Mouse (Mus musculus) G1E (cell line): Measurements from ENCODE around the gene U2surp.

Source experiments
- CTCF ChIP-seq: IDR thresholded peaks from 2 replicates; pipeline ENCODE4 v1.5.1; 2012; ENCODE audit warnings: low read depth, low read length, inconsistent platforms, mixed read lengths
- GATA1 ChIP-seq: IDR thresholded peaks from 2 replicates; pipeline ENCODE4 v1.6.1; 2012; ENCODE audit warnings: borderline replicate concordance, low read length, inconsistent platforms, mixed read lengths
- GATA2 ChIP-seq: IDR thresholded peaks from 2 replicates; pipeline ENCODE4 v1.6.1; 2012; ENCODE audit warnings: low read depth, low read length, inconsistent platforms, borderline replicate concordance
- POLR2AphosphoS5 ChIP-seq: IDR thresholded peaks from 2 replicates; pipeline ENCODE4 v1.6.1; 2012; ENCODE audit warnings: low read depth, low read length, inconsistent platforms; ENCODE audit not compliant: insufficient replicate concordance
- TAL1 ChIP-seq: conservative IDR thresholded peaks from 2 replicates; pipeline ENCODE4 v1.6.1; 2012; ENCODE audit warnings: low read depth, low read length, inconsistent platforms, mixed read lengths

GRCm38 (mm10) chr9:95549626-95550411 lies 38.0 kb upstream of the U2surp start:
- TF ChIP-seq CTCF (no peak), GATA1 (no peak), TAL1 (no peak), POLR2AphosphoS5 (no peak), GATA2 (no peak)
